Mouse (Mus musculus) kidney, postnatal 14 days (tissue): ENCODE results near the gene Hadha.

ENCODE experiments used
- DNase-seq: peaks from one replicate; pipeline ENCODE4 v3.0.0; 2022; ENCODE audit warnings: mixed read lengths

Hadha gene

DNA sequence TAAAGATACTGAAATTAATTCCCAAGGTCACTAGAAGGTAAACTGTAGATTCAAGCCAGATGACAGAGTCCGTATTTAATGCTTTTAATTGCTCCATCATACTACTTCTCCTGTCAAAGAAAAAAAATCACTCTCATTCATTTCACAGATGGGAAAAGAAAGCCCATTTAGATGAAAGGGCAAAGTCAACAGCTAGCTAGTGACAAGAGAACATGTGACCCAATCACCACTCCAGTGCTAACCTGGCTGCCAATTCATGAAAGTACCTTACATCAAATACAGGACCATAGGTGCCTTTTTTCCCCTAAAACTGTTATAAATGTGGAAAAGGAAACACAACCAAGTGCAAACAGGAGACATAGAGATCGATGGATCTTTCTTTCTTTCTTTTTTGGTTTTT is 1.7 kb downstream of the Hadha start:
- DNase-seq = no peak

DNA sequence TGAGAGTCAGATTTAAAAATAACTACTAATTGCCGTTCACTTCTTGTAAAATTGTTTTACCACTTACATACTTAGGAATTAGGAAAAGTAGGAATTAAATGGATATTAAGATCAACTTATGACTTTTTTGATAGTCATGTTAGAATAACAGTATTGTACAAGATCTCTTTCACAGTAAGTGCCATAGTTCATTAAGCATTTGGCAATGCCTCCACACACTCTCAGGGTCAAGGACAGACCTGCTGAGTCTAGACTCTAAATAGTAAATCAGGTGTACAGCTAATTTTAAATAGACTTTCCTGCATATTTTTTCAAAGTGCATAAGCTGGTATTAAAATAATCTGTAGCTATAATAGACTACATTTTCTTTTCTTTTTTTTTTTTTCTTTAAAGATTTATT is 2.5 kb downstream of the Hadha start:
- peak; percentile 36 for DNase-seq

GRCm38 (mm10) chr5:30152007-30152406 is 3.0 kb downstream of the Hadha start:
- DNase-seq = peak; percentile 66

DNA sequence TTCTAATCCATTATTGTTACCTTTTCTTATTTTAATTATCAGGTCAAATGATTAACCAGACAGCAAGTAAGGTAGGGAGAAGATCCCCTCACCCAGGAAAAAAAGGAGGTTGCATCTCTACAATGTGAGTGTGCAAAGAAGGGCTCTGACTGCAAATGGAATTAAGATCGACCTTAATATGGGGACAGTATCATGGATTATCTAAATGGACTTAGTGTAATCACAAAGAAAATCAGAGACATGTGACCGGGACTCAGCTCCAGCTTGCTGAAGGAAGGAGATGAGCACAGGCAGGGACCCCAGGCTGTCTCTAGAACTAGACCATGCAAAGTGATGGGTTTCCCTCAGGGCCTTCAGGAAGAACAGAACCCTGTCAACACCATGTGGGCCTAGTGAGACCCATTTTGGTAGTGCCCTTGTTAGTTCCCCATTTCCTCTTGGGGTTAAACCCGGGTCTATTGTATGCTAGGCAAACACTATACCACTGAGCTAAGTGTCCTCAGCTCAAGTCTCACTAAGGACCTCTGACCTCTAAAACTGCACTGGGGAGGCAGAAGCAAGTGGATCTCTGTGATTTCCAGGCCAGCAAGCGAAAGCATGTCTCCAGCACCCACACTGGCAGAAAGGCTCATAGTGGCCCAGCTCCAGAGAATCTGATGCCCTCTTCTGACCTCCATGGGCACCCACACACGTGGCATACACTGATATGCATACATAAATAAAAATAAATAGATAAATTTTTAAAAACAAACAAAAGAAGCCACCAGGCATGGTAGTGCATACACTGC is 6.6 kb downstream of the Hadha start:
- DNase-seq = no peak

- no peak for DNase-seq
Observed at GRCm38 (mm10) chr5:30146526-30146925, 8.4 kb downstream of the Hadha start.

- no peak for DNase-seq
Observed at GRCm38 (mm10) chr5:30138193-30138592, 16.8 kb downstream of the Hadha start.

DNA sequence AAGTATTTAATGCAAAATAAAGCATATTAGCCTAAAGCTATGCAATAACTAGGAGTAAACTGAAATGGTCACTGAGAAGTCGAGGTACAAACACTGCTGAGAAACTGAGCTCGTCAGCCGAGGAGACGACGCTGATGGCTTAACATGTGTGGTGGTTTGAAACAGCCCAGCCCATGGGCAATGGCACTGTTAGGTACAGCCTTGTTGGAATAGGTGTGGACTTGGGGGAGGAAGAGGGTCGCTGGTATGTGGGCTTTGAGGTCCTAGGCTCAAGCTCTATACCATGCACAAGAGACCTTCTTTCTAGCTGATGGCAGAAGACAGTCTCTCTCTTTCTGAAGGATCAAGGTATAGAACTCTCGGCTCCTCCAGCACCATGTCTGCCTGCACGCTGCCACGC is 17.7 kb downstream of the Hadha start:
- DNase-seq = no peak

- DNase-seq = no peak
Observed at GRCm38 (mm10) chr5:30135711-30136231, 19.2 kb downstream of the Hadha start.

GRCm38 (mm10) chr5:30132173-30132572 is 22.8 kb downstream of the Hadha start:
- DNase-seq = no peak

DNA sequence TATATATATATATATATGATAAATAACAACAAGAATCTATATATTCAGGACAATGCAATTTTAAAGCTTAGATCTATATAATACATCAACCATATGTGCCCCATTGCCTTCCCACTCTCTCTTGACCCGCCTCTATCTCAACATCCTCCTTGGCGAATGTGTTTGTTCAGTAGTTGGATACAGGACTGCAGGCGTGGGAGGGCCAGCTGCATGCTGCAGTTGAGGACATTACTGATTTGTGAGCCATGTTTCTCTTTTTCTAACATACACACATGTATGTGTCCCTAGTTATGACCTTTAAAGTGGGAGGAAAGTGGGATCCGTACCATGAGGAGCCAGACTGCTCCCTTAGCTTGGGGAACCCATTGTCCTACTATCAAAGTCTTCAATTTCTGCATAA is 23.7 kb downstream of the Hadha start:
- no peak for DNase-seq

DNA sequence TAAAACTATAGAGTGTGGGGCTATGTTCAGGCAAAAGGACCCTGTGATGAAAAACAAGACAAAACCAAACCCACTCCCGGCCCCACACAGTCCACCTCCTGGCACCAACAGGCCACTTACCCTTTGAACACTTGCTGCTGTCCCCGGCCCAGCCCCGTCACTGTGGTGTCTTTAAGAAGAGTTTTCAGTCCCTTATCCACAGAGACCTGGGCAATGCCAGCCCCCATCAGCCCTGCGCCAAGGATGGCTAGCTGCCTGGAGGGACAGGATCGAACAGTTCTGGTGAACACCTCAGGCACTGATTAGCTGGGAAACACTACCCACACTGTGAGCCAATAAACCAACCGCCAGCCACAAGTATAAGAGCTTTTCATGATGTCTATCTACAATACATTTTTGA is 26.3 kb downstream of the Hadha start:
- DNase-seq = no peak

DNA sequence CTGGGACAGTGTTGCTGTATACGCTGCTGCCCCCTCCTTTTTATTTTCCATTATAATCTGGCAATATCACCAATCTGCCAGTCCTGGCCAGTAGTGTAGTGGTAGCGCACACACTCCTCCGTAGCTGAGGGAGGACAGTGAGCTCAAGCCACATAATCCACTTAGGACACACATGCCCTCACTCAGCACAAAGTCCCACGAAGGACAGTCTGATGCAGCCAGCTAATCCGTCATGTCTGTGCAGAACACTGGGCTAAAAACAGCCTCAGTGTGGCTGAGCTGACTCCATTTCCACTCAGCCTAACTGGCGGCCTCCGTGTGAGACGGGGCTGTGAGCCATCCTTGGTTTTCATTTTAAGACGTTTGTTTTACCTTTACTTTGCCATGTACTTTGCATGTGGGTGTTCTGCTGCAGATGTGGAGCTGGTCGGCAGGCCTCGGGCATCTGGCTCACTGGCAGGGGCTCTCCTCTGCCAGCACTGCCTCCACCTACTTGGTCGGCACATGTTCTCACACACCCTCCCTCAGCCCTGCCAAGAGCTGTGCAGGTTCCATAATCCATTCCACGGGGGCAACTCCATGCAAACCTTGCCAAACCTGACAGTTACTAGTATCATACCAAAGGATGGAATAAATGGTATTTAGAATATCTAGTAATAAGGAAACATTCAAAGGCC is 26.9 kb downstream of the Hadha start:
- DNase-seq = no peak

DNA sequence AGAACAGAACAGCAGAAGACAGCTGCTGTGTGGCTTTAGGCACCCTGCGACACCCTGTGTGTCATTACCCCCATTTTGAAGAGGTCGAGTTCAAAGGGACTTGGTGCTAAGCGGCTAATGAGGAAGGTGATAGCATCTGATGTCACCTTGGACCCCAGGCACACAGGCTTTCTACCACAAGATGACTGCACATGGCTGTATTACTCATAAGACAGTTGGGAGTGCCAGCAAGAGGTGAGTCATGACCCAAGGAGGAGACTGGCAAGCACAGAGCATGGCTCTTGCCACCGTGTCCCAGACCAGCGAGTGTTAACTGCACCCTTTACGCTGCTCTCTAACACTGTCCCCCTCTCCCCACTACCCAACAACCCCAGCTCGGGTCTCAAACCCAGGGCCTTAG is 28.2 kb downstream of the Hadha start:
- no peak for DNase-seq

- DNase-seq = peak; percentile 33
Observed at GRCm38 (mm10) chr5:30125587-30125986, 29.4 kb downstream of the Hadha start.

DNA sequence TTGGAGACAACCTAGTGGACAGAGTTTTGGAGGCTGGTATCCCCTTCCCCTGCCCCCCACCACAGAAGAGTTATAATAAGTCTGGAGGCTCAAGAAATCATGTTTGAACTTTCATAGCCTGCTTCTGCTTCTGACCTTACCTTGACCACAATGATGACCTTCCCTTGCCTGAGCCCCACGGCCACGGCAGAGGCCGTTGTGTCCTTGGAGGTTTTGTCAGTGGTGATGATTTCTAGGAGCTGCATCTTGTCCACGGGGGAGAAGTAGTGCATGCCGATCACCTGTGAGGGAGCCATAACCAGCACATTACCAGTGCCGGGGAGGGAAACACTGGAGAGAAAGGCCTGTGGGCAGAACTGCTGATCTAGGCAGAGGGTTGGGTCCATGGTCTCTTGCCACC is 32.5 kb downstream of the Hadha start:
- DNase-seq = no peak

DNA sequence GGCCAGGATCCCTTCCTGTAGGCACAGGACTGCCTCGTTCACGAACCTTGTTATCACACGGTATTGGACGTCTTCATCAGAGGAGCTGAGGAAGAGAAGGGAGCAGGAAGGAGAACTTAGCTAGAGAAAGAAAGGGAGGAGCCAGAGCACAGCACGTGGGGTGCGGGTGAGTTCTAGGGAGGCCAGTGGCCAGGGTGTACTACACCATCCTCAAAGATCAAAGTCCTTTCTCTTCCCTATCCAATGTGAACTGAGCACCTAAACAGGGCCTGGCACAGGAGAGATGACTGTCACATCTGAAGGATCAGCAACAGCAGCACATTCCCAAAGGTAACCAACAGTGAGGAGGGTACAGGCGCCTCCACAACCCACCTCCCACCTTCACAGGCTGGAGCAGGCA is 34.9 kb downstream of the Hadha start:
- peak; percentile 48 for DNase-seq

GRCm38 (mm10) chr5:30119163-30119562 is 35.8 kb downstream of the Hadha start:
- DNase-seq = peak; percentile 58

DNA sequence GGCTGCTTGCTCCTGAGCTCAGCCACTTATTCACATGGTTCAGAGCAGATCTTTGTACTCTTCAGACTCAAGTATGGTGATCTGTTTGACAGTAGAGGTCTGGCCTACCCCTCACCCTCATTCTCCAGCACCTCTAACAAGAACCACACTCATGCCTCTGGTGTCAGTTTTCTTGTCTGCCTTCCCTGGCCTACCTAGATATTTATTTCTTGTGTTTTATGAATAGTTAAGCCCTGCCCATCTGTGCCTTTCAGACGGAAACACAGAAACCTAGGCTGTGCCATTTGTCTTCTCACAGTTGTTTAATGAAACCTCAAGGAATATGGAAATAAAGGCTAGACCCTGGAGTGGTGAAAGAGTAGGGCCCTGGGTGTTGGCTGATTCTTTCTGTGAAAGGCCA is 36.9 kb downstream of the Hadha start:
- DNase-seq = no peak

- no peak for DNase-seq
Observed at GRCm38 (mm10) chr5:30115718-30116117, 39.2 kb downstream of the Hadha start.

DNA sequence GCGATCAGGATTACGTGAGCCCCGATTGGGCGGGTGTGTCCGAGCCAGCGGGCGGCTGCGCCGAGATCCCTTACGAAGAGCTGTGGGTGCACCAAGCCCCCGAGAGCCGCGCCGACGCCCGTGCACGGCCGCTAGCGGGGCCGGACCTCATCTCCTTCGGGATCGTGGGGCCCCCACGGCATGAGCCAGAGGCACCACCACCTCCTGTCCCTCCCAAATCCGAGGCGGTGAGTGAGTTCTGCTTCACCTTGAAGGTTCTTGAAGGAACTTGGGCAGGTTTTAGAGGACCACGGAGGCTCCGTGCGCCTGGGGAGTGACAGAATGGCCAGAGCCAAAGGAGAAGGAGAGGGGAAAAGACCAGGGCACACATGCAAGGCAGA is 40.2 kb downstream of the Hadha start:
- DNase-seq = no peak

DNA sequence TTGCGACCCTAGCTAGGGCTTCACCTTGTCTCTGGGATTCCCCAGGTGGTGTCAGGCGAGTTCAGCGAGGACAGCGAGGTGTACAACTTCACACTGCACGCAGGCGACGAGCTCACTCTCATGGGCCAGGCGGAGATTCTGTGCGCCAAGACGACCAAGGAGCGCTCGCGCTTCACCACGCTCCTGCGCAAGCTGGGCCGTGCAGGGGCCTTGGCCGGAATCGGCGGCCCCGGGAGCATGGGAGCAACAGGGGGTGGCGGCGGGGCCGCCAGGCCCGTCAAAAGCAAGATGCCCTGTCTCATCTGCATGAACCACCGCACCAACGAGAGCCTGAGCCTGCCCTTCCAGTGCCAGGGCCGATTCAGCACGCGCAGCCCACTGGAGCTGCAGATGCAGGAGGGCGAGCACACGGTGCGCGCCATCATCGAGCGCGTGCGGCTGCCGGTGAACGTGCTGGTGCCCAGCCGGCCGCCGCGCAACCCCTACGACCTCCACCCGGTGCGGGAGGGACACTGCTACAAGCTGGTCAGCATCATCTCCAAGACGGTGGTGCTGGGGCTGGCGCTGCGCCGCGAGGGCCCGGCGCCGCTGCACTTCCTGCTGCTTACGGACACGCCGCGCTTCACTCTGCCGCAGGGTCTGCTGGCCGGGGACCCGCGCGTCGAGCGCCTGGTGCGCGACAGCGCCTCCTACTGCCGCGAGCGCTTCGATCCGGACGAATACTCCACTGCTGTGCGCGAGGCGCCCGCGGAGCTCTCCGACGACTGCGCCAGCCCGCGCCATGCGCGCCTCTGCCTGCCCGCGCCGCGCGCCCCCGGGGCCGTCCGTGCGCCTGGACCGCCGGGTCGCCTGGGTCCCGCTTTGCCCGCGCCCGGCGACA is 40.8 kb downstream of the Hadha start:
- DNase-seq = peak; percentile 80

GRCm38 (mm10) chr5:30112533-30113068 is 42.4 kb downstream of the Hadha start:
- no peak for DNase-seq

DNA sequence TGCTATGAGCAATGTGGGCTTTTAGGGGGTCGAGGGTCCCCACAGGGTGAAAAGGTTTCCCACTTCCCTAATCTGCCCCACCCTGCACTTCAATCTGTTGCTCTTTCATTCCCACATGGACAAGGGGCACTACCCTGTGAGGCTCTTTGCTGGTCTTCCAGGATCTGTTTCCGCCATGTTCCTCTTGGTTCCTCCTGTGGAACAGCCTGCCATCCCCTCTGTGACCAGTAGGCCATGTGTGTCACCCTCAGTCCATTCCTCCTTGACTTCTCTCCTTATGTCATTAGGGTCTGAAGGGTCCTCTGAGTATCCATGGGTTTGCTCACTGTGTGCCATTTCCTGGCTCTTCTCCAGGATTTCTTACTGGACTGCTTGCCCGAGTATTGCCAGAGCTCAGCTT is 43.2 kb downstream of the Hadha start:
- no peak for DNase-seq
